Mouse (Mus musculus) C2C12 (cell line): ENCODE results near the gene Pgm2. TPM values are rescaled to one million over a fixed set of nuclear protein-coding genes. Genes with fewer than 3 reads are reported as not detected.

Experiments
- H3K27me3 ChIP-seq: one replicate; pipeline ENCODE4 v1.6.1; 2011; ENCODE audit not compliant: control insufficient read depth, insufficient read depth, insufficient read length
- H3K36me3 ChIP-seq: one replicate; pipeline ENCODE4 v1.6.1; 2011; ENCODE audit not compliant: control insufficient read depth, insufficient read depth
- H3K4me3 ChIP-seq: one replicate; pipeline ENCODE4 v1.5.1; 2011; ENCODE audit warnings: mild to moderate bottlenecking, control low read depth; ENCODE audit not compliant: poor library complexity, insufficient read depth, severe bottlenecking
- H3K79me2 ChIP-seq: one replicate; pipeline ENCODE4 v1.6.1; 2011; ENCODE audit not compliant: control insufficient read depth, insufficient read depth
- H3K79me3 ChIP-seq: one replicate; pipeline ENCODE4 v1.6.1; 2011; ENCODE audit warnings: low read depth, control low read depth
- H3ac ChIP-seq: one replicate; pipeline ENCODE3; 2011; ENCODE audit warnings: low read depth; ENCODE audit not compliant: control insufficient read depth, insufficient read length
- CEBPB ChIP-seq: IDR thresholded peaks from one replicate; pipeline ENCODE4 v1.6.1; 2011; ENCODE audit warnings: low read depth, mild to moderate bottlenecking, control low read depth, moderate library complexity
- CTCF ChIP-seq: IDR thresholded peaks from one replicate; pipeline ENCODE4 v1.5.1; 2011; ENCODE audit not compliant: control insufficient read depth, insufficient read depth, insufficient read length
- FOSL1 ChIP-seq: IDR thresholded peaks from one replicate; pipeline ENCODE4 v1.8.0; 2011; ENCODE audit warnings: mild to moderate bottlenecking, low read length; ENCODE audit not compliant: poor library complexity, insufficient read depth, severe bottlenecking
- MAX ChIP-seq: IDR thresholded peaks from one replicate; pipeline ENCODE4 v1.6.1; 2011; ENCODE audit warnings: mild to moderate bottlenecking, control low read depth
- MYOD1 ChIP-seq: IDR thresholded peaks from one replicate; pipeline ENCODE4 v1.6.1; 2011; ENCODE audit warnings: low read depth; ENCODE audit not compliant: control insufficient read depth, insufficient read length
- MYOG ChIP-seq: IDR thresholded peaks from one replicate; pipeline ENCODE4 v1.6.1; 2011; ENCODE audit not compliant: control insufficient read depth, insufficient read length; ENCODE audit errors: extremely low read depth
- USF1 ChIP-seq: IDR thresholded peaks from one replicate; pipeline ENCODE4 v1.6.1; 2011; ENCODE audit warnings: low read depth, mild to moderate bottlenecking, control low read depth, moderate library complexity
- polyA plus RNA-seq: library from polyadenylated mRNA; unstranded; fragments of >200 nt; fragmentation: generic; extraction: Trizol; gene quantifications from one replicate; pipeline ENCODE4 v1.2.1, GENCODE M21; 2012; ENCODE audit warnings: missing spikeins

The Pgm2 gene
- polyA plus RNA-seq, 1 experiment: 22.6 TPM

GRCm38 (mm10) chr5:64078740-64079461, 13.8 kb upstream of the Pgm2 start:
- no peaks in the 10 kb centered on the region for H3K79me2 ChIP-seq
- no peaks in the 10 kb centered on the region for H3K36me3 ChIP-seq
- H3K27me3 ChIP-seq: no peaks in the 10 kb centered on the region
- no peaks in the 10 kb centered on the region for H3K79me3 ChIP-seq
- H3K4me3 ChIP-seq: no peak overlapping the region
- no peak overlapping the region for H3ac ChIP-seq
- TF ChIP-seq CTCF (no peak), CEBPB (no peak), USF1 (no peak), FOSL1 (no peak), MAX (no peak), MYOG (no peak), MYOD1 (no peak)

DNA sequence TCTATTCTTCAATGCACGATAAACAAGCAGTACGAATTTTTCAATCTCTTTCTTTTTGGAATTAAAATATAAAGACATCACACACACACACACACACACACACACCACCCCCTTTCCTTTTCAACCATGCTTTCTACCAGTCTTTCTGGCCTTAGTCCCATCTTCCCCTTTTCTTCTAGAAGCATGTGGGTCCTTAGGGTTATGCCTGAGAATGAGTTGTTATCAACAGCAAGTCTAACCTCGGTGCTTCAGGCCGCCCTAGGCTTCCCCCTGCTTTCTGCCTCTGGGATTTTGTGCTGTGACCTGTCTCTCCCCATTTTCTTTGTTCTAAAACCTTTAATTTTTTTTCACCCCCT, 13.3 kb upstream of the Pgm2 start:
- no peaks in the 10 kb centered on the region for H3K79me2 ChIP-seq
- H3ac ChIP-seq: no peak overlapping the region
- H3K27me3 ChIP-seq: no peaks in the 10 kb centered on the region
- TF ChIP-seq MAX (no peak), MYOG (no peak), CEBPB (no peak), CTCF (no peak), USF1 (no peak), FOSL1 (no peak), MYOD1 (no peak)
- no peak overlapping the region for H3K4me3 ChIP-seq
- H3K36me3 ChIP-seq: no peaks in the 10 kb centered on the region
- H3K79me3 ChIP-seq: no peaks in the 10 kb centered on the region

GRCm38 (mm10) chr5:64083447-64084359, 9.0 kb upstream of the Pgm2 start:
- TF ChIP-seq MYOG (no peak), MYOD1 (no peak), MAX (no peak), CEBPB (no peak), FOSL1 (no peak), USF1 (no peak), CTCF (no peak)
- no peaks in the 10 kb centered on the region for H3K79me3 ChIP-seq
- no peak overlapping the region for H3ac ChIP-seq
- no peaks in the 10 kb centered on the region for H3K27me3 ChIP-seq
- no peaks in the 10 kb centered on the region for H3K79me2 ChIP-seq
- no peaks in the 10 kb centered on the region for H3K36me3 ChIP-seq
- no peak overlapping the region for H3K4me3 ChIP-seq

GRCm38 (mm10) chr5:64085405-64085804, 7.3 kb upstream of the Pgm2 start:
- Histone ChIP-seq H3K27me3 (no peaks in the 10 kb centered on the region), H3K4me3 (no peak overlapping the region), H3K79me3 (no peaks in the 10 kb centered on the region), H3K36me3 (no peaks in the 10 kb centered on the region), H3ac (no peak overlapping the region), H3K79me2 (no peaks in the 10 kb centered on the region)
- TF ChIP-seq CTCF (no peak), FOSL1 (no peak), MAX (no peak), MYOG (no peak), USF1 (peak; percentile 13), MYOD1 (no peak), CEBPB (no peak)

- Histone ChIP-seq H3K4me3 (no peak overlapping the region), H3K27me3 (no peaks in the 10 kb centered on the region), H3K36me3 (no peaks in the 10 kb centered on the region), H3ac (no peak overlapping the region), H3K79me2 (peaks cover 10% of the 10 kb centered on the region), H3K79me3 (peaks cover 4% of the 10 kb centered on the region)
- TF ChIP-seq MYOD1 (no peak), USF1 (no peak), CTCF (no peak), MYOG (no peak), MAX (no peak), FOSL1 (no peak), CEBPB (no peak)
Measured at GRCm38 (mm10) chr5:64088740-64089139, 4.0 kb upstream of the Pgm2 start.
